Mouse (Mus musculus): ENCODE measurements around the gene Olfr916.

Gene Olfr916

DNA sequence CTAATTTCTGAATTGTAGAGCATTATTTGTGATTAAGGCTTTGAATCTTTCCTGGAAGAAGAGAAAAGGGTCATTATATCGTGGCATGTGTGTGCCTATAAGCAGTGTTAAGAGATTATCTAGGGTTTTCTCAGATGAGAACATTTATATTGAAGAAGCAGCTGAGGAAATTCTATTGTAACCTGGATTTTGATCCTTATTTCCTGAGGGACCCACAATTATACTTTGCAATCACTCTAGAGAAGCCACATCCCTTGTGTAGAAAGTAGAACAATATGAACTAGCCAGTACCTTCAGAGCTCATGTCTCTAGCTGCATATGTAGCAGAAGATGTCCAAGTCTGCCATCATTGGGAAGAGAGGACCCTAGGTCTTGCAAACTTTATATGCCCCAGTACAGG lies at the start of gene Olfr916:
Gene Olfr916 (minus strand): TSS at position 101 of the 400 bp plus-strand sequence.
- no peak for TF ChIP-seq NANOG (IDR thresholded peaks at IDR 0.05; ENCODE audit: borderline replicate concordance, low read length)
- no peak for TF ChIP-seq CTCF (conservative IDR thresholded peaks at IDR 0.05; ENCODE audit: low read length)
- TF ChIP-seq POU5F1 (IDR thresholded peaks at IDR 0.05; ENCODE audit: borderline replicate concordance, low read length) = no peak
- no peaks in the 10 kb centered on the region for H3K36me3 ChIP-seq (ENCODE audit: insufficient read depth, low read length)
- no peaks in the 10 kb centered on the region for H3K4me1 ChIP-seq (replicated peaks; ENCODE audit: low read depth, low read length)
- H3K27me3 ChIP-seq (ENCODE audit: insufficient read depth, low read length) = no peaks in the 10 kb centered on the region
- no peak within 1 kb of the TSS for H3K4me3 ChIP-seq (replicated peaks; ENCODE audit: low read length)
- no peaks in the 10 kb centered on the region for H3K9me3 ChIP-seq (ENCODE audit: low read length)

DNA sequence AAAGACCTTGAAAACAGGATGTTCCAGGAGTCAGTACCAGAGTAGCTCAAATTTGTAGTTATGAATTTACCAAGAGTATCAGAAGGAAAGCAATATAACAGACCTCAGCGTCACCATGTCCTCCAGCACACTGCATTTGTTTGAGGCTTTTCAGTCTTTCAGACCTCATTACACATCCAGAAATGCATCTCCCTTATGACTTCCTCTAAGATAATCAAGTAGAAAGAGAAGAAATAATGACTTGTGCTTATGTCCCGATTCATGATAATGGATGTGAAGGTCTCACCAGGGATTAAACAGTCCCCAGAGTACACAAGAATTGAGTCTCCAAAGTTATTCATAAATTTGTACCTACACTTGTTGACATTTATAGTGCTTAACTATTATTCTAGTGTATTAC lies 14.8 kb upstream of the Olfr916 start, which contains the start of gene Olfr918:
Gene Olfr918 (minus strand): TSS at position 101 of the 400 bp plus-strand sequence.
- TF ChIP-seq CTCF (conservative IDR thresholded peaks at IDR 0.05; ENCODE audit: low read length) (no peak), NANOG (IDR thresholded peaks at IDR 0.05; ENCODE audit: borderline replicate concordance, low read length) (no peak), POU5F1 (IDR thresholded peaks at IDR 0.05; ENCODE audit: borderline replicate concordance, low read length) (no peak)
- Histone ChIP-seq H3K36me3 (ENCODE audit: insufficient read depth, low read length) (no peaks in the 10 kb centered on the region), H3K4me3 (replicated peaks; ENCODE audit: low read length) (no peak within 1 kb of the TSS), H3K27me3 (ENCODE audit: insufficient read depth, low read length) (no peaks in the 10 kb centered on the region), H3K4me1 (replicated peaks; ENCODE audit: low read depth, low read length) (no peaks in the 10 kb centered on the region), H3K9me3 (ENCODE audit: low read length) (no peaks in the 10 kb centered on the region)

DNA sequence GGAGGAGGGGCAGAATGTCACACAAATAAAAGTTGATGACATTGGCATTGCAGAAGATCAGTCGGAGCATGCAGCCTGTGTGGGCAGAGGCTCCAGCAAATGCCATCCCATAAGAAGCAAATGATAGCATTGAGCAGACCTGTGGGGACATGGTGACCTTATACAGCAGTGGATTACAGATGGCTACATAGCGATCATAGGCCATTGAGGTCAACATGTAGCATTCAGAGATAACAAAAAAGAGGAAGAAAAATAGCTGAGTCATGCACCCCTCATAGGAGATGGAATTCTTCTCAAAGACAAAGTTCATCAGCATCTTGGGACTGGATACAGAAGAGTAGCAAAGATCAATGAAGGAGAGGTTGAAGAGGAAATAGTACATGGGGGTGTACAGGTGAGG lies 13.2 kb upstream of the Olfr916 start:
- Histone ChIP-seq H3K4me1 (replicated peaks; ENCODE audit: low read depth, low read length) (no peaks in the 10 kb centered on the region), H3K4me3 (replicated peaks; ENCODE audit: low read length) (no peak overlapping the region), H3K9me3 (ENCODE audit: low read length) (no peaks in the 10 kb centered on the region), H3K36me3 (ENCODE audit: insufficient read depth, low read length) (no peaks in the 10 kb centered on the region), H3K27me3 (ENCODE audit: insufficient read depth, low read length) (no peaks in the 10 kb centered on the region)
- no peak for TF ChIP-seq CTCF (conservative IDR thresholded peaks at IDR 0.05; ENCODE audit: low read length)
- no peak for TF ChIP-seq POU5F1 (IDR thresholded peaks at IDR 0.05; ENCODE audit: borderline replicate concordance, low read length)
- no peak for TF ChIP-seq NANOG (IDR thresholded peaks at IDR 0.05; ENCODE audit: borderline replicate concordance, low read length)

DNA sequence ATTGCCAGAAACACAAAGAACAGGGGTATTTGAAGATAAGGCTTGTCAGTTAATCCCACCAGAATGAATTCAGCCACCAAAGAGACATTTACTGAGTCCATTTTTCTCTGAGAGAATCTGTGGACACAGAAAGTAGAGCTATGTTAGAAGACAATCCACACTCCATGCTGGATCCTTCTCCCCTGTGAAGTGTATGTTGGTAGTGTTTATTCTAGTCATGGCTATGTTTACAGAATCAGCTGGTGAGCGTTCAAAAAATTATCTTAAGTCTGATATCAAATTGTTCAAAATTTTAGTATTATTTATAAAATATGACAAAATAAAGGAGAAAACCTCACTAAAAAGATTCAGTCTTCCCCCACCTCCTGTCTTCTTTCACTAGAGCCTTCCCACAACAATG lies 6.1 kb upstream of the Olfr916 start, which contains the start of gene Olfr917:
Gene Olfr917 (minus strand): TSS at position 101 of the 400 bp plus-strand sequence.
- Histone ChIP-seq H3K27me3 (ENCODE audit: insufficient read depth, low read length) (no peaks in the 10 kb centered on the region), H3K36me3 (ENCODE audit: insufficient read depth, low read length) (no peaks in the 10 kb centered on the region), H3K9me3 (ENCODE audit: low read length) (no peaks in the 10 kb centered on the region), H3K4me1 (replicated peaks; ENCODE audit: low read depth, low read length) (no peaks in the 10 kb centered on the region), H3K4me3 (replicated peaks; ENCODE audit: low read length) (no peak within 1 kb of the TSS)
- TF ChIP-seq POU5F1 (IDR thresholded peaks at IDR 0.05; ENCODE audit: borderline replicate concordance, low read length) (no peak), NANOG (IDR thresholded peaks at IDR 0.05; ENCODE audit: borderline replicate concordance, low read length) (no peak), CTCF (conservative IDR thresholded peaks at IDR 0.05; ENCODE audit: low read length) (no peak)

DNA sequence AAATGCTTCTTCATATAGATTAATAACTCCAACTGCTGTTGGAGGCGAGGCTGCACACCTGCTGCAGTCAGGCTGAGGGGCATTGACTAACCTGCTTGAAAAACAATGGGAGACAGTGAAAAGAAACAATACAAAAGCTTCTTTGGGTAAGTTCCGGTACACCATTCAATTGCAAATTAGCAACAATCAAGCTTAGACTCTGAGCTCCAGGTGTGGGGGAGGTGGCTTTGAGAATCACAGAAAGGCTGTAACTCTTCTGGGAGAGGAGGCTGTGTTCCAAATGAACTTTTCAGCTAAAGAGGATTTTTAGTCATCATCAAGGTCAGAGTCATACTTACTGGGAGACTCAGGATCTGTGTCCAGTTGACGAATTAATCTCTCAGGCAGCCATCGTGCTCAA lies 27.3 kb downstream of the Olfr916 start:
- Histone ChIP-seq H3K27me3 (ENCODE audit: insufficient read depth, low read length) (no peaks in the 10 kb centered on the region), H3K36me3 (ENCODE audit: insufficient read depth, low read length) (no peaks in the 10 kb centered on the region), H3K4me3 (replicated peaks; ENCODE audit: low read length) (no peak overlapping the region), H3K4me1 (replicated peaks; ENCODE audit: low read depth, low read length) (no peaks in the 10 kb centered on the region), H3K9me3 (ENCODE audit: low read length) (peaks cover 67% of the 10 kb centered on the region)
- TF ChIP-seq CTCF (conservative IDR thresholded peaks at IDR 0.05; ENCODE audit: low read length) = no peak
- TF ChIP-seq NANOG (IDR thresholded peaks at IDR 0.05; ENCODE audit: borderline replicate concordance, low read length) = peak; percentile 38; the same call in 1 of the 2 replicates
